Mouse (Mus musculus) stomach, embryonic 14.5 days (tissue): ENCODE results near the gene Cuedc1. TPM values are rescaled to one million over a fixed set of nuclear protein-coding genes. Genes with fewer than 3 reads are reported as not detected.

Experiments
- ATAC-seq: fragments of 200-750 bp; cut with Nextera tagmentation; 2 replicates; pipeline ENCODE4 v1.8.0; 2017; ENCODE audit warnings: low read depth, moderate TSS enrichment; ENCODE audit not compliant: insufficient number of reproducible peaks, insufficient read depth, low FRiP score
- H3K27ac ChIP-seq: fragments of 300-500 bp; sonication (generic); 2 replicates; pipeline ENCODE4 v1.5.1; 2014; ENCODE audit warnings: mild to moderate bottlenecking, low read length, moderate library complexity, mixed read lengths
- H3K27me3 ChIP-seq: fragments of 300-500 bp; sonication (generic); 2 replicates; pipeline ENCODE4 v1.6.1; 2014; ENCODE audit warnings: low read length, control low read depth, mixed read lengths; ENCODE audit not compliant: control insufficient read depth, insufficient read depth
- H3K36me3 ChIP-seq: fragments of 300-500 bp; sonication (generic); 2 replicates; pipeline ENCODE4 v1.6.1; 2014; ENCODE audit warnings: mild to moderate bottlenecking, control low read depth, low read length, moderate library complexity, mixed read lengths; ENCODE audit not compliant: control insufficient read depth, insufficient read depth
- H3K4me1 ChIP-seq: fragments of 300-500 bp; sonication (generic); 2 replicates; pipeline ENCODE4 v1.6.1; 2014; ENCODE audit warnings: low read length, control low read depth, mixed read lengths; ENCODE audit not compliant: control insufficient read depth, insufficient read depth
- H3K4me2 ChIP-seq: fragments of 300-500 bp; sonication (generic); replicated peaks from 2 replicates; pipeline ENCODE4 v1.6.1; 2014; ENCODE audit warnings: low read depth, low read length, control low read depth
- H3K4me3 ChIP-seq: fragments of 300-500 bp; sonication (generic); 2 replicates; pipeline ENCODE4 v1.5.1; 2014; ENCODE audit warnings: low read depth, low read length, control low read depth
- H3K9ac ChIP-seq: fragments of 300-500 bp; sonication (generic); replicated peaks from 2 replicates; pipeline ENCODE4 v1.6.1; 2014; ENCODE audit warnings: low read depth, mild to moderate bottlenecking, control low read depth, low read length, moderate library complexity, mixed read lengths
- H3K9me3 ChIP-seq: fragments of 300-500 bp; sonication (generic); 2 replicates; pipeline ENCODE4 v1.6.1; 2016; ENCODE audit warnings: low read depth, low read length, control low read depth; ENCODE audit not compliant: control insufficient read depth
- WGBS: fragments of 180-500 bp; shearing (Covaris S2); extraction: QIAGEN DNeasy Blood & Tissue Kit; methylation state at CpG from one replicate; pipeline ENCODE4 v1.1.7; 2014; 5-methylcytosine and 5-hydroxymethylcytosine counted together
- polyA plus RNA-seq: library from polyadenylated mRNA; unstranded; fragments of >200 nt; fragmentation: Nextera tagmentation; extraction: Ambion mirVana; gene quantifications from 2 replicates; pipeline ENCODE4 v1.2.1, GENCODE M21; 2014

Cuedc1 gene
- polyA plus RNA-seq, 1 experiment from 2014 or later = 21.7 TPM

- H3K4me3 ChIP-seq = no peak overlapping the region
- H3K4me1 ChIP-seq = peaks cover 16% of the 10 kb centered on the region; the same call in 1 of the 2 replicates
- H3K4me2 ChIP-seq = no peak overlapping the region
- H3K27me3 ChIP-seq = no peaks in the 10 kb centered on the region
- H3K9me3 ChIP-seq = no peaks in the 10 kb centered on the region
- H3K9ac ChIP-seq = no peak overlapping the region
- 80% methylated on average over 3 of the region's 3 CpGs for WGBS
- no peaks in the 10 kb centered on the region for H3K36me3 ChIP-seq
- no peak overlapping the region for H3K27ac ChIP-seq
- ATAC-seq = no peak
Measured at GRCm38 (mm10) chr11:88129281-88129680, 31.4 kb downstream of the Cuedc1 start.

- no peak overlapping the region for H3K9ac ChIP-seq
- H3K36me3 ChIP-seq = no peaks in the 10 kb centered on the region
- no peak for ATAC-seq
- no peak overlapping the region for H3K4me2 ChIP-seq
- no peaks in the 10 kb centered on the region for H3K27me3 ChIP-seq
- H3K4me3 ChIP-seq = no peak overlapping the region
- no peaks in the 10 kb centered on the region for H3K9me3 ChIP-seq
- WGBS = 96% methylated on average over 10 of the region's 10 CpGs
- peaks cover 16% of the 10 kb centered on the region; the same call in 1 of the 2 replicates for H3K4me1 ChIP-seq
- H3K27ac ChIP-seq = no peak overlapping the region
Measured at GRCm38 (mm10) chr11:88129935-88130334, 32.1 kb downstream of the Cuedc1 start.

GRCm38 (mm10) chr11:88131847-88132246 lies 34.0 kb downstream of the Cuedc1 start:
- Histone ChIP-seq H3K9me3 (no peaks in the 10 kb centered on the region), H3K4me1 (0 out of 2 replicates have a peak, but pooled peaks cover 5% of the 10 kb centered on the region), H3K36me3 (no peaks in the 10 kb centered on the region), H3K4me3 (no peak overlapping the region), H3K4me2 (no peak overlapping the region), H3K27me3 (no peaks in the 10 kb centered on the region), H3K27ac (peak overlapping the region; percentile 49; the same call in 1 of the 2 replicates), H3K9ac (no peak overlapping the region)
- ATAC-seq = no peak
- WGBS = 50% methylated on average over 8 of the region's 8 CpGs

- ATAC-seq = no peak
- Histone ChIP-seq H3K4me1 (peaks cover 18% of the 10 kb centered on the region; the same call in 1 of the 2 replicates), H3K9ac (no peak overlapping the region), H3K4me3 (no peak overlapping the region), H3K9me3 (no peaks in the 10 kb centered on the region), H3K4me2 (no peak overlapping the region), H3K27me3 (no peaks in the 10 kb centered on the region), H3K36me3 (no peaks in the 10 kb centered on the region), H3K27ac (no peak overlapping the region)
- WGBS = 54% methylated on average over 7 of the region's 7 CpGs
Measured at GRCm38 (mm10) chr11:88135218-88135617, 37.4 kb downstream of the Cuedc1 start.

- H3K27ac ChIP-seq = no peak overlapping the region
- no peak overlapping the region for H3K4me2 ChIP-seq
- WGBS = 68% methylated on average over 12 of the region's 12 CpGs
- no peak for ATAC-seq
- no peak overlapping the region for H3K4me3 ChIP-seq
- no peak overlapping the region for H3K9ac ChIP-seq
- no peaks in the 10 kb centered on the region for H3K9me3 ChIP-seq
- H3K36me3 ChIP-seq = no peaks in the 10 kb centered on the region
- no peaks in the 10 kb centered on the region for H3K27me3 ChIP-seq
- H3K4me1 ChIP-seq = peaks cover 27% of the 10 kb centered on the region; the same call in 1 of the 2 replicates
Measured at GRCm38 (mm10) chr11:88137814-88138425, 40.1 kb downstream of the Cuedc1 start.

GRCm38 (mm10) chr11:88139256-88139861 lies 41.5 kb downstream of the Cuedc1 start:
- Histone ChIP-seq H3K36me3 (no peaks in the 10 kb centered on the region), H3K4me1 (peaks cover 27% of the 10 kb centered on the region; the same call in 1 of the 2 replicates), H3K9me3 (no peaks in the 10 kb centered on the region), H3K4me2 (peak overlapping the region; percentile 11; the same call in 1 of the 2 replicates), H3K9ac (no peak overlapping the region), H3K4me3 (no peak overlapping the region), H3K27me3 (no peaks in the 10 kb centered on the region), H3K27ac (peak overlapping the region; percentile 63)
- 0 out of 2 replicates have a peak, but pooled peaks have one; percentile 7 for ATAC-seq
- whole genome bisulfite sequencing = 16% methylated on average over 20 of the region's 20 CpGs

- Histone ChIP-seq H3K36me3 (no peaks in the 10 kb centered on the region), H3K9me3 (no peaks in the 10 kb centered on the region), H3K27me3 (no peaks in the 10 kb centered on the region), H3K4me1 (peaks cover 27% of the 10 kb centered on the region; the same call in 1 of the 2 replicates), H3K4me2 (no peak overlapping the region), H3K4me3 (no peak overlapping the region), H3K27ac (peak overlapping the region; percentile 63), H3K9ac (no peak overlapping the region)
- WGBS = 46% methylated on average over 13 of the region's 13 CpGs
- ATAC-seq = no peak
Measured at GRCm38 (mm10) chr11:88140066-88141060, 42.5 kb downstream of the Cuedc1 start.

- Histone ChIP-seq H3K36me3 (no peaks in the 10 kb centered on the region), H3K4me2 (no peak overlapping the region), H3K9ac (no peak overlapping the region), H3K9me3 (no peaks in the 10 kb centered on the region), H3K4me1 (peaks cover 31% of the 10 kb centered on the region), H3K4me3 (no peak overlapping the region), H3K27me3 (no peaks in the 10 kb centered on the region), H3K27ac (peak overlapping the region; percentile 59)
- ATAC-seq = peak; percentile 20; the same call in 1 of the 2 replicates
- WGBS = 47% methylated on average over 8 of the region's 8 CpGs
Measured at GRCm38 (mm10) chr11:88142362-88142761, 44.5 kb downstream of the Cuedc1 start.
